Mouse (Mus musculus) stomach, embryonic 16.5 days (tissue): ENCODE data around the gene Serpina1d. TPM values are rescaled to one million over a fixed set of nuclear protein-coding genes. Genes with fewer than 3 reads are reported as not detected.
"Not testable (repeated sequence)": the region's sequence is repeated elsewhere in the genome, so short reads cannot be mapped to it uniquely, and the experiment has no call there.

ENCODE experiments used
- ATAC-seq: fragments of 200-750 bp; cut with Nextera tagmentation; 2 replicates; pipeline ENCODE4 v1.8.0; 2017; ENCODE audit warnings: moderate number of reproducible peaks, moderate TSS enrichment; ENCODE audit not compliant: insufficient read depth, low FRiP score
- H3K27ac ChIP-seq: fragments of 300-500 bp; sonication (generic); 2 replicates; pipeline ENCODE4 v1.5.1; 2014; ENCODE audit warnings: low read length
- H3K27me3 ChIP-seq: fragments of 300-500 bp; sonication (generic); 2 replicates; pipeline ENCODE4 v1.6.1; 2014; ENCODE audit warnings: low read length, control low read depth, mixed read lengths; ENCODE audit not compliant: control insufficient read depth, insufficient read depth
- H3K36me3 ChIP-seq: fragments of 300-500 bp; sonication (generic); 2 replicates; pipeline ENCODE4 v1.6.1; 2014; ENCODE audit warnings: low read length; ENCODE audit not compliant: control insufficient read depth, insufficient read depth
- H3K4me1 ChIP-seq: fragments of 300-500 bp; sonication (generic); 2 replicates; pipeline ENCODE4 v1.6.1; 2014; ENCODE audit warnings: low read length, control low read depth, mixed read lengths; ENCODE audit not compliant: control insufficient read depth, insufficient read depth
- H3K4me2 ChIP-seq: fragments of 300-500 bp; sonication (generic); 2 replicates; pipeline ENCODE4 v1.6.1; 2014; ENCODE audit warnings: low read depth, low read length, mixed read lengths
- H3K4me3 ChIP-seq: fragments of 300-500 bp; sonication (generic); replicated peaks from 2 replicates; pipeline ENCODE4 v1.5.1; 2014; ENCODE audit warnings: mild to moderate bottlenecking, low read length
- H3K9ac ChIP-seq: fragments of 300-500 bp; sonication (generic); 2 replicates; pipeline ENCODE4 v1.6.1; 2014; ENCODE audit warnings: low read length
- H3K9me3 ChIP-seq: fragments of 300-500 bp; sonication (generic); replicated peaks from 2 replicates; pipeline ENCODE4 v1.6.1; 2016; ENCODE audit warnings: low read length, control low read depth; ENCODE audit not compliant: control insufficient read depth
- WGBS: fragments of 180-500 bp; shearing (Covaris S2); extraction: QIAGEN DNeasy Blood & Tissue Kit; methylation state at CpG from one replicate; pipeline ENCODE4 v1.1.7; 2014; 5-methylcytosine and 5-hydroxymethylcytosine counted together
- polyA plus RNA-seq: library from polyadenylated mRNA; unstranded; fragments of >200 nt; fragmentation: Nextera tagmentation; extraction: Ambion mirVana; gene quantifications from 2 replicates; pipeline ENCODE4 v1.2.1, GENCODE M21; 2015

The Serpina1d gene
- polyA plus RNA-seq = 15.5 and 17.5 TPM in 2 replicates

- not testable (repeated sequence) for H3K9ac ChIP-seq
These were observed at the start of gene Serpina1d for GRCm38 (mm10) chr12:103773246-103773851. Gene Serpina1d, minus strand, starts transcription at chr12:103773592.

GRCm38 (mm10) chr12:103770597-103770996 is 2.8 kb downstream of the Serpina1d start:
- not testable (repeated sequence) for ATAC-seq, H3K36me3 ChIP-seq, H3K27me3 ChIP-seq, H3K27ac ChIP-seq, H3K9me3 ChIP-seq, H3K4me3 ChIP-seq, H3K4me2 ChIP-seq, H3K9ac ChIP-seq, H3K4me1 ChIP-seq
- 71% methylated on average over 1 of the region's 1 CpGs for WGBS

More at GRCm38 (mm10) chr12:103773246-103773851, at the start of gene Serpina1d:
- not testable (repeated sequence) for H3K4me1 ChIP-seq, H3K27me3 ChIP-seq, H3K4me3 ChIP-seq, H3K4me2 ChIP-seq, H3K36me3 ChIP-seq, H3K9me3 ChIP-seq, H3K27ac ChIP-seq, ATAC-seq
- WGBS = 63% methylated on average over 6 of the region's 6 CpGs

- not testable (repeated sequence) for H3K27me3 ChIP-seq, H3K9me3 ChIP-seq, H3K4me3 ChIP-seq, H3K4me2 ChIP-seq, H3K4me1 ChIP-seq, H3K9ac ChIP-seq, H3K27ac ChIP-seq, H3K36me3 ChIP-seq, ATAC-seq
- WGBS = 79% methylated on average over 3 of the region's 3 CpGs
These were observed 10.3 kb downstream of the Serpina1d start for GRCm38 (mm10) chr12:103763083-103763482.

- H3K27me3 ChIP-seq, ATAC-seq, H3K36me3 ChIP-seq, H3K9ac ChIP-seq, H3K4me2 ChIP-seq, H3K4me1 ChIP-seq, H3K9me3 ChIP-seq, H3K27ac ChIP-seq, H3K4me3 ChIP-seq: not testable (repeated sequence)
- WGBS = 94% methylated on average over 3 of the region's 3 CpGs
These were observed 13.1 kb downstream of the Serpina1d start for GRCm38 (mm10) chr12:103760316-103760715.

- WGBS = 82% methylated on average over 5 of the region's 5 CpGs
- H3K27ac ChIP-seq, H3K4me2 ChIP-seq, H3K4me3 ChIP-seq, H3K9ac ChIP-seq, H3K36me3 ChIP-seq, H3K4me1 ChIP-seq, H3K27me3 ChIP-seq, ATAC-seq, H3K9me3 ChIP-seq: not testable (repeated sequence)
These were observed 27.4 kb downstream of the Serpina1d start for GRCm38 (mm10) chr12:103745957-103746356.

- not testable (repeated sequence) for ATAC-seq, H3K4me3 ChIP-seq, H3K36me3 ChIP-seq, H3K27ac ChIP-seq, H3K9ac ChIP-seq, H3K4me2 ChIP-seq, H3K27me3 ChIP-seq, H3K4me1 ChIP-seq, H3K9me3 ChIP-seq
- WGBS = 73% methylated on average over 5 of the region's 6 CpGs
These were observed 35.4 kb downstream of the Serpina1d start for GRCm38 (mm10) chr12:103737791-103738580.

- not testable (repeated sequence) for ATAC-seq, H3K4me3 ChIP-seq
These were observed 37.8 kb downstream of the Serpina1d start for GRCm38 (mm10) chr12:103735566-103735965.

GRCm38 (mm10) chr12:103735101-103735500 is 38.3 kb downstream of the Serpina1d start:
- not testable (repeated sequence) for ATAC-seq, H3K36me3 ChIP-seq, H3K9ac ChIP-seq, H3K9me3 ChIP-seq, H3K27ac ChIP-seq, H3K27me3 ChIP-seq, H3K4me2 ChIP-seq, H3K4me1 ChIP-seq, H3K4me3 ChIP-seq
- 80% methylated on average over 4 of the region's 4 CpGs for WGBS

More at GRCm38 (mm10) chr12:103735566-103735965, 37.8 kb downstream of the Serpina1d start:
- not testable (repeated sequence) for H3K27ac ChIP-seq, H3K27me3 ChIP-seq, H3K36me3 ChIP-seq, H3K9ac ChIP-seq, H3K4me1 ChIP-seq, H3K4me2 ChIP-seq, H3K9me3 ChIP-seq
- WGBS = 69% methylated on average over 4 of the region's 4 CpGs
